Mouse (Mus musculus) heart, embryonic 13.5 days (tissue): ENCODE measurements around the gene Ggact. TPM values are rescaled to one million over a fixed set of nuclear protein-coding genes. Genes with fewer than 3 reads are reported as not detected.

ENCODE experiments used
- ATAC-seq: fragments of 200-750 bp; cut with Nextera tagmentation; 2 replicates; pipeline ENCODE4 v1.8.0; 2017; ENCODE audit warnings: moderate TSS enrichment; ENCODE audit not compliant: insufficient number of reproducible peaks, low FRiP score, low TSS enrichment; ENCODE audit errors: extremely low read depth
- H3K27ac ChIP-seq: fragments of 300-500 bp; sonication (generic); replicated peaks from 2 replicates; pipeline ENCODE4 v1.5.1; 2015; ENCODE audit warnings: moderate library complexity, mild to moderate bottlenecking, inconsistent platforms
- H3K27me3 ChIP-seq: fragments of 300-500 bp; sonication (generic); replicated peaks from 2 replicates; pipeline ENCODE4 v1.6.1; 2015; ENCODE audit warnings: mild to moderate bottlenecking, inconsistent platforms
- H3K36me3 ChIP-seq: fragments of 300-500 bp; sonication (generic); 2 replicates; pipeline ENCODE4 v1.6.1; 2015; ENCODE audit warnings: mild to moderate bottlenecking, inconsistent platforms
- H3K4me1 ChIP-seq: fragments of 300-500 bp; sonication (generic); 2 replicates; pipeline ENCODE4 v1.6.1; 2015; ENCODE audit warnings: inconsistent platforms
- H3K4me2 ChIP-seq: fragments of 300-500 bp; sonication (generic); 2 replicates; pipeline ENCODE4 v1.6.1; 2015; ENCODE audit warnings: inconsistent platforms, mild to moderate bottlenecking, moderate library complexity
- H3K4me3 ChIP-seq: fragments of 300-500 bp; sonication (generic); 2 replicates; pipeline ENCODE4 v1.5.1; 2015; ENCODE audit warnings: moderate library complexity, mild to moderate bottlenecking, inconsistent platforms
- H3K9ac ChIP-seq: fragments of 300-500 bp; sonication (generic); 2 replicates; pipeline ENCODE4 v1.6.1; 2015; ENCODE audit warnings: inconsistent platforms, mild to moderate bottlenecking, moderate library complexity
- H3K9me3 ChIP-seq: fragments of 300-500 bp; sonication (generic); 2 replicates; pipeline ENCODE4 v1.6.1; 2016; ENCODE audit warnings: inconsistent platforms
- WGBS: fragments of 180-500 bp; shearing (Covaris S2); methylation state at CpG from one replicate; pipeline ENCODE4 v1.1.7; 2015; ENCODE audit warnings: mixed read lengths; 5-methylcytosine and 5-hydroxymethylcytosine counted together
- polyA plus RNA-seq: library from polyadenylated mRNA; unstranded; fragments of >200 nt; fragmentation: Nextera tagmentation; extraction: Ambion mirVana; gene quantifications from 2 replicates; pipeline ENCODE4 v1.2.1, GENCODE M21; 2015

The Ggact gene
- polyA plus RNA-seq, 1 experiment from 2014 or later: 13.8 TPM

DNA sequence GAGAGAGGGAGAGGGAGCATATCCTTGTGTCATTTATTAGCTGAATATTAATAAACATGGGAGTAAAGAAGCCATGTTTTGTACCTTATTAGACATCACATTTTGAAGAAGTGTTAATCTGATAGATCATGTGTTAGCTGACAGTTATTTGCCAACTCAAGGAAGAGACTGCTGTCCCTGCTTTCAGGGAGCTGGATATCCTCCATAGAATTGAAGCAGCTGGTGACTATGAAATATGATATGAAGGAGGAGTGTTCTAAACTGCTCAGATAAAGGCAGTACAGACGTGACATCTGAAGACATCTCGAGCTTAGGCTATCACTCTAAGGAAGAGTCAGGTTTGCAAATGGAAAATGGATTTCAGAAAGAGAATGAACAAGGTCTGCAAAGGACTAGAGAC is 89.8 kb downstream of the Ggact start:
- no peaks in the 10 kb centered on the region for H3K4me1 ChIP-seq
- H3K4me3 ChIP-seq: no peak overlapping the region
- 45% methylated on average over 2 of the region's 2 CpGs for WGBS
- no peak overlapping the region for H3K27ac ChIP-seq
- no peaks in the 10 kb centered on the region for H3K27me3 ChIP-seq
- no peaks in the 10 kb centered on the region for H3K9me3 ChIP-seq
- no peak overlapping the region for H3K9ac ChIP-seq
- ATAC-seq: no peak
- no peaks in the 10 kb centered on the region for H3K36me3 ChIP-seq
- no peak overlapping the region for H3K4me2 ChIP-seq

GRCm38 (mm10) chr14:122821002-122821401 is 92.6 kb downstream of the Ggact start:
- Histone ChIP-seq H3K4me3 (no peak overlapping the region), H3K36me3 (no peaks in the 10 kb centered on the region), H3K9me3 (no peaks in the 10 kb centered on the region), H3K4me2 (no peak overlapping the region), H3K27ac (no peak overlapping the region), H3K4me1 (no peaks in the 10 kb centered on the region), H3K27me3 (no peaks in the 10 kb centered on the region), H3K9ac (no peak overlapping the region)
- ATAC-seq: no peak
- WGBS: 85% methylated on average over 3 of the region's 3 CpGs

GRCm38 (mm10) chr14:122800296-122800695 is 113.3 kb downstream of the Ggact start:
- Histone ChIP-seq H3K27ac (no peak overlapping the region), H3K36me3 (no peaks in the 10 kb centered on the region), H3K4me1 (peaks cover 15% of the 10 kb centered on the region), H3K4me3 (no peak overlapping the region), H3K9ac (no peak overlapping the region), H3K9me3 (no peaks in the 10 kb centered on the region), H3K4me2 (no peak overlapping the region), H3K27me3 (no peaks in the 10 kb centered on the region)
- no peak for ATAC-seq
- WGBS: 82% methylated on average over 4 of the region's 4 CpGs

DNA sequence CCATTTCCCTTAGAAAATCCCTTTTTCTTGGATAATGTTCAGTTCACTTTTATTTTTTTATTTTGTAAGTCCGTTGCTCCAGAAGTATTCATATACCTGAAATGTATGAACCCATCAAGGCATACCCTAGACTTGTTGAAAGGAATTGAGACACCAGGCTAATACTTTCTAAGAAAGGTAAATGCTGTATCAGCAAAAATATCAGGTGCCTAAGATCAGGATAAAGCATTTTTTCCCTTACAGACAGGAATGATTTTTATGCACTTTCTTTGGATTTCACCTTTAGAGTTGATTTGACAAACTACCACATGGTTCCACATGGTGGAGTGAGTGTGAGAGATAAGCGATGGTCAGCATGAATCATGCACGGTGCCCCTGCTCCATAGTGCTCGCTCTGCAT is 120.2 kb downstream of the Ggact start:
- ATAC-seq: no peak
- Histone ChIP-seq H3K4me3 (no peak overlapping the region), H3K4me2 (no peak overlapping the region), H3K27me3 (no peaks in the 10 kb centered on the region), H3K9me3 (no peaks in the 10 kb centered on the region), H3K9ac (no peak overlapping the region), H3K27ac (no peak overlapping the region), H3K36me3 (no peaks in the 10 kb centered on the region), H3K4me1 (peaks cover 1% of the 10 kb centered on the region; the same call in 1 of the 2 replicates)
- WGBS: 80% methylated on average over 4 of the region's 4 CpGs

DNA sequence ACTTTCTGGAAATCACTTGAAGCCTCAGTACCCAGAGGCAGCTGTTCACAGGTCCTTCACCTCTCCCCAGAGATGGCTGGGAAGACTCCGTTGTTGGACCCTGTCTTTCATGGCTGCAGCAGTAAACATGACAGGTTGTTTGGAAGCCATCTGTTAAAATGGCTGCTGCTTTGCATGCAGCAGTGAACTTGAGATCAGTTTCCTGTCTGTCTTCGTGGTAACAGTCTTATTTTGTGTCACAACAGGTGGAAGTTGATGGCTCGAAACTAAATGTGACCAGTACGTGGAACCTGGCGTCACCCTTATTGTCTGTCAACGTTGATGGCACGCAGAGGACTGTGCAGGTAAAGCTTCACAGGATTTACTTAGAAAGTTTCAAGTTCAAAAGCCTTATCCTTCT is 123.4 kb downstream of the Ggact start:
- H3K9me3 ChIP-seq: no peaks in the 10 kb centered on the region
- 82% methylated on average over 7 of the region's 7 CpGs for WGBS
- H3K27me3 ChIP-seq: no peaks in the 10 kb centered on the region

GRCm38 (mm10) chr14:122788199-122788598 is 125.4 kb downstream of the Ggact start:
- Histone ChIP-seq H3K27me3 (no peaks in the 10 kb centered on the region), H3K9ac (no peak overlapping the region), H3K4me2 (no peak overlapping the region), H3K4me3 (no peak overlapping the region), H3K27ac (0 out of 2 replicates have a peak overlapping the region, but pooled peaks have one; percentile 1), H3K4me1 (peaks cover 4% of the 10 kb centered on the region; the same call in 1 of the 2 replicates), H3K36me3 (no peaks in the 10 kb centered on the region), H3K9me3 (no peaks in the 10 kb centered on the region)
- 54% methylated on average over 2 of the region's 2 CpGs for WGBS
- ATAC-seq: no peak

More for the DNA sequence above, 123.4 kb downstream of the Ggact start:
- Histone ChIP-seq H3K9ac (no peak overlapping the region), H3K4me3 (no peak overlapping the region), H3K27ac (no peak overlapping the region), H3K4me2 (no peak overlapping the region), H3K4me1 (peaks cover 4% of the 10 kb centered on the region; the same call in 1 of the 2 replicates), H3K36me3 (no peaks in the 10 kb centered on the region)
- ATAC-seq: no peak

DNA sequence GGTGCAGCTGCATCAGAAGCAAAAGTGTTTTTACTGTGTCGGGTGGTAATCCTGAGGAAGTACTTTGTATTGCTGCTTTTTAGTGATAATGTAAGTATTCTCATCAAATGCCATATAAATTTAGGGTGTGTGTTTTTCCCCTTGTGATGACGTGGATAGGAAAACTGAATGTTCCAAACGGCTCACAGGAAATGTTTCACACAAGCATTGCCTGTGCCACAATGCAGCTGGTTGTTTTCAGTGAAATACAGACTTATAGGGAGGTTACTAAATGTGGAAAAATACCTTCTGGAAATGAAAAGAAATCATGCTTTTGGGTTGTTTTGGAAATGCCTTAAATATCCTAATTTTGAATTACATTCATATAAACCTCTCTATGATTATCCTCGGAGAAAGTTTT is 128.9 kb downstream of the Ggact start:
- no peak overlapping the region for H3K27ac ChIP-seq
- H3K4me3 ChIP-seq: no peak overlapping the region
- WGBS: 69% methylated on average over 4 of the region's 4 CpGs
- ATAC-seq: no peak
- peaks cover 4% of the 10 kb centered on the region; the same call in 1 of the 2 replicates for H3K4me1 ChIP-seq
- no peak overlapping the region for H3K9ac ChIP-seq
- no peak overlapping the region for H3K4me2 ChIP-seq
- H3K9me3 ChIP-seq: no peaks in the 10 kb centered on the region
- no peaks in the 10 kb centered on the region for H3K27me3 ChIP-seq
- H3K36me3 ChIP-seq: no peaks in the 10 kb centered on the region

- Histone ChIP-seq H3K4me3 (no peak overlapping the region), H3K9ac (no peak overlapping the region), H3K27me3 (no peaks in the 10 kb centered on the region), H3K4me1 (no peaks in the 10 kb centered on the region), H3K4me2 (no peak overlapping the region), H3K9me3 (no peaks in the 10 kb centered on the region), H3K27ac (no peak overlapping the region), H3K36me3 (no peaks in the 10 kb centered on the region)
- ATAC-seq: no peak
- WGBS: 70% methylated on average over 5 of the region's 5 CpGs
Observed at GRCm38 (mm10) chr14:122766448-122766847, 147.1 kb downstream of the Ggact start.

Other genes starting within 250 kb of the Ggact start
- gene Tmtc4, start 70.3 kb upstream of the Ggact start, polyA plus RNA-seq: 14.9 and 16.5 TPM in 2 replicates